8 mouse cellular contexts compared by ENCODE assay signal in genomic region chr3:88454762-88455587, GRCm38 (mm10). TPM values are rescaled to one million over a fixed set of nuclear protein-coding genes. Genes with fewer than 3 reads are reported as not detected.
DNase-seq lines count a peak whose midpoint lies in the region; ATAC-seq lines count a peak whose summit lies in the region.

No protein-coding gene starts in this region.

- H3K36me3 ChIP-seq in heart, embryonic 12.5 days, result no peaks in the 10 kb centered on the region
- H3K36me3 ChIP-seq in embryonic facial prominence, embryonic 14.5 days (ENCODE audit: control insufficient read depth, insufficient read depth, low read length), result no peaks in the 10 kb centered on the region
- H3K36me3 ChIP-seq in limb, embryonic 15.5 days, result no peaks in the 10 kb centered on the region

- no peak for ATAC-seq in heart, embryonic 12.5 days (ENCODE audit: insufficient number of reproducible peaks, low FRiP score)
- ATAC-seq in embryonic facial prominence, embryonic 14.5 days (ENCODE audit: low read depth), result peak; percentile 34; the same call in 1 of the 2 replicates
- ATAC-seq in limb, embryonic 15.5 days (ENCODE audit: insufficient number of reproducible peaks, low FRiP score, low TSS enrichment, low read depth), result no peak

- 44% methylated on average over 9 of the region's 9 CpGs for whole genome bisulfite sequencing in heart, embryonic 12.5 days
- WGBS in embryonic facial prominence, embryonic 14.5 days, result 53% methylated on average over 9 of the region's 9 CpGs
- 37% methylated on average over 9 of the region's 9 CpGs for WGBS in limb, embryonic 15.5 days

- H3K27me3 ChIP-seq in heart, embryonic 12.5 days (replicated peaks), result peaks cover 96% of the 10 kb centered on the region
- H3K27me3 ChIP-seq in embryonic facial prominence, embryonic 14.5 days (replicated peaks; ENCODE audit: control insufficient read depth, insufficient read depth, low read length), result no peaks in the 10 kb centered on the region
- peaks cover 4% of the 10 kb centered on the region for H3K27me3 ChIP-seq in limb, embryonic 15.5 days

- H3K4me2 ChIP-seq in heart, embryonic 12.5 days, result no peak overlapping the region
- H3K4me2 ChIP-seq in embryonic facial prominence, embryonic 14.5 days (ENCODE audit: low read depth, low read length), result peak overlapping the region; percentile 19; the same call in 1 of the 2 replicates
- peak overlapping the region; percentile 4; the same call in 1 of the 2 replicates for H3K4me2 ChIP-seq in limb, embryonic 15.5 days

- no peak overlapping the region for H3K4me3 ChIP-seq in heart, embryonic 12.5 days
- H3K4me3 ChIP-seq in embryonic facial prominence, embryonic 14.5 days (ENCODE audit: low read depth, low read length), result no peak overlapping the region
- peak overlapping the region; percentile 20 for H3K4me3 ChIP-seq in limb, embryonic 15.5 days

- no peak overlapping the region for H3K27ac ChIP-seq in heart, embryonic 12.5 days (ENCODE audit: poor library complexity, severe bottlenecking)
- H3K27ac ChIP-seq in embryonic facial prominence, embryonic 14.5 days (replicated peaks; ENCODE audit: low read depth, low read length), result peak overlapping the region; percentile 57
- H3K27ac ChIP-seq in limb, embryonic 15.5 days, result peak overlapping the region; percentile 77

- no peak for DNase-seq in heart, adult 9 months (ENCODE audit: low spot score in 2 of 2)
- DNase-seq in 416B (ENCODE audit: low read depth), result peak; percentile 37
- no peak for DNase-seq in embryonic facial prominence, embryonic 14.5 days (ENCODE audit: low spot score)
- no peak for DNase-seq in cerebellum, postnatal 10 days
- DNase-seq in adrenal gland, postnatal 36 days, result no peak
- no peak for DNase-seq in thymus, postnatal 0 days (ENCODE audit: low spot score)

- H3K4me1 ChIP-seq in heart, embryonic 12.5 days (replicated peaks), result peaks cover 23% of the 10 kb centered on the region
- H3K4me1 ChIP-seq in embryonic facial prominence, embryonic 14.5 days (ENCODE audit: control insufficient read depth, insufficient read depth, low read length), result peaks cover 15% of the 10 kb centered on the region
- H3K4me1 ChIP-seq in limb, embryonic 15.5 days, result peaks cover 29% of the 10 kb centered on the region

- H3K9me3 ChIP-seq in heart, embryonic 12.5 days (replicated peaks), result no peaks in the 10 kb centered on the region
- H3K9me3 ChIP-seq in embryonic facial prominence, embryonic 14.5 days (ENCODE audit: control insufficient read depth, low read length), result no peaks in the 10 kb centered on the region
- H3K9me3 ChIP-seq in limb, embryonic 15.5 days, result no peaks in the 10 kb centered on the region

- H3K9ac ChIP-seq in heart, embryonic 12.5 days, result 0 out of 2 replicates have a peak overlapping the region, but pooled peaks have one; percentile 33
- no peak overlapping the region for H3K9ac ChIP-seq in embryonic facial prominence, embryonic 14.5 days (ENCODE audit: low read depth, low read length)
- peak overlapping the region; percentile 18; the same call in 1 of the 2 replicates for H3K9ac ChIP-seq in limb, embryonic 15.5 days

RNA-seq across cellular contexts. Expression of gene Sema4a, which starts 6.0 kb away (rescaled TPM):
- polyA plus RNA-seq in heart, embryonic 12.5 days (2016; fragmentation: Nextera tagmentation; extraction: Ambion mirVana), result 0.92 and 1.3 TPM in 2 replicates
- polyA plus RNA-seq in embryonic facial prominence, embryonic 14.5 days (2014; fragmentation: Nextera tagmentation; extraction: Ambion mirVana), result 9.5 and 10.1 TPM in 2 replicates
- 23.1 and 24.5 TPM in 2 replicates for polyA plus RNA-seq in limb, embryonic 15.5 days (2015; fragmentation: Nextera tagmentation; extraction: Ambion mirVana)
- 10 to 100 TPM in 1 of 2 experiments, 1 to 10 TPM in 1; 8.9 to 12.6 TPM for total RNA-seq in adrenal gland, postnatal 36 days (2021)
- polyA plus RNA-seq in thymus, postnatal 0 days (2015; fragmentation: Nextera tagmentation; extraction: Ambion mirVana), result 14.6 and 15.1 TPM in 2 replicates

RNA-seq across cellular contexts. Expression of gene Slc25a44, which starts 30.0 kb away (rescaled TPM):
- 14.1 and 14.3 TPM in 2 replicates for polyA plus RNA-seq in heart, embryonic 12.5 days (2016; fragmentation: Nextera tagmentation; extraction: Ambion mirVana)
- polyA plus RNA-seq in embryonic facial prominence, embryonic 14.5 days (2014; fragmentation: Nextera tagmentation; extraction: Ambion mirVana), result 18.1 and 21.4 TPM in 2 replicates
- polyA plus RNA-seq in limb, embryonic 15.5 days (2015; fragmentation: Nextera tagmentation; extraction: Ambion mirVana), result 16.5 and 17.1 TPM in 2 replicates
- total RNA-seq in adrenal gland, postnatal 36 days (2021), result 10 to 100 TPM; 47.2 to 48.1 TPM
- 9.6 and 12.3 TPM in 2 replicates for polyA plus RNA-seq in thymus, postnatal 0 days (2015; fragmentation: Nextera tagmentation; extraction: Ambion mirVana)

RNA-seq across cellular contexts. Expression of gene Pmf1, which starts 44.8 kb away (rescaled TPM):
- 100 and 104 TPM in 2 replicates for polyA plus RNA-seq in heart, embryonic 12.5 days (2016; fragmentation: Nextera tagmentation; extraction: Ambion mirVana)
- 87.0 and 99.7 TPM in 2 replicates for polyA plus RNA-seq in embryonic facial prominence, embryonic 14.5 days (2014; fragmentation: Nextera tagmentation; extraction: Ambion mirVana)
- polyA plus RNA-seq in limb, embryonic 15.5 days (2015; fragmentation: Nextera tagmentation; extraction: Ambion mirVana), result 94.9 and 106 TPM in 2 replicates
- 10 to 100 TPM; 29.4 to 43.1 TPM for total RNA-seq in adrenal gland, postnatal 36 days (2021)
- polyA plus RNA-seq in thymus, postnatal 0 days (2015; fragmentation: Nextera tagmentation; extraction: Ambion mirVana), result 144 and 151 TPM in 2 replicates

RNA-seq across cellular contexts. Expression of gene Lmna, which starts 54.8 kb away (rescaled TPM):
- polyA plus RNA-seq in heart, embryonic 12.5 days (2016; fragmentation: Nextera tagmentation; extraction: Ambion mirVana), result 108 and 113 TPM in 2 replicates
- 426 and 482 TPM in 2 replicates for polyA plus RNA-seq in embryonic facial prominence, embryonic 14.5 days (2014; fragmentation: Nextera tagmentation; extraction: Ambion mirVana)
- polyA plus RNA-seq in limb, embryonic 15.5 days (2015; fragmentation: Nextera tagmentation; extraction: Ambion mirVana), result 635 and 751 TPM in 2 replicates
- total RNA-seq in adrenal gland, postnatal 36 days (2021), result 100 to 1,000 TPM; 109 to 141 TPM
- polyA plus RNA-seq in thymus, postnatal 0 days (2015; fragmentation: Nextera tagmentation; extraction: Ambion mirVana), result 40.6 and 43.8 TPM in 2 replicates
